Mouse (Mus musculus) ES-CJ7 (cell line): ENCODE data around the gene Scrt2.

Source experiments
- DNase-seq: peaks from one replicate; pipeline ENCODE4 v3.0.0; 2011; ENCODE audit warnings: low read depth, low spot score

The Scrt2 gene

GRCm38 (mm10) chr2:152142571-152142970 is 61.2 kb downstream of the Scrt2 start:
- DNase-seq: no peak

DNA sequence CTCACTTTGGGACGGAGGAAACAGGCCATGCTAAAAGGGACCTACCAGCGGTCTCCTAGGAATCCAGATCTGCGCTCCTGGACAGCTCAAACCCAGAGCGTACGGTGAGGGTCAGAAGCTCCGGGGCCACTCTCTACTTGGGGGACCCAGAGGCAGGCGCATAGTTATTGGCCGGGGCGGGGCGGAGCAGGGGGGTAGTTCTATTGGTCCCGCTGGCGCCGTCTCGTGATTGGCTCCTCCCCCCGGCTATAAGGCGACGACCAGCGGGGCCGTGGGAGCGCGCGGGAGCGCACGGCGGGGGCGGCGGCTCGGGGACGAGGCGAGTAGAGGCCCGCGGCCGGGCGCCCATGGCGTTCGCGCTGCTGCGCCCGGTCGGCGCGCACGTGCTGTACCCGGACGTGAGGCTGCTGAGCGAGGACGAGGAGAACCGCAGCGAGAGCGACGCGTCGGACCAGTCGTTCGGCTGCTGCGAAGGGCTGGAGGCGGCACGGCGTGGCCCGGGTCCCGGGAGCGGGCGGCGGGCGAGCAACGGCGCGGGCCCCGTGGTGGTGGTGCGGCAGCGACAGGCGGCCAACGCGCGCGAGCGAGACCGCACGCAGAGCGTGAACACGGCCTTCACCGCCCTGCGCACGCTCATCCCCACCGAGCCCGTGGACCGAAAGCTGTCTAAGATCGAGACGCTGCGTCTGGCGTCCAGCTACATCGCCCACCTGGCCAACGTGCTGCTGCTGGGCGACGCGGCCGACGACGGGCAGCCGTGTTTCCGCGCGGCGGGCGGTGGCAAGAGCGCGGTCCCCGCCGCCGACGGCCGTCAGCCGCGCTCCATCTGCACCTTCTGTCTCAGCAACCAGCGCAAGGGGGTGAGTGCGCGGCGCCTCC is 62.2 kb downstream of the Scrt2 start, which contains the start of gene Tcf15:
Gene Tcf15 (plus strand): TSS at position 283 of the 879 bp plus-strand sequence.
- DNase-seq: peak; percentile 84

- DNase-seq: no peak
These were observed 62.8 kb downstream of the Scrt2 start for GRCm38 (mm10) chr2:152144158-152144450.

DNA sequence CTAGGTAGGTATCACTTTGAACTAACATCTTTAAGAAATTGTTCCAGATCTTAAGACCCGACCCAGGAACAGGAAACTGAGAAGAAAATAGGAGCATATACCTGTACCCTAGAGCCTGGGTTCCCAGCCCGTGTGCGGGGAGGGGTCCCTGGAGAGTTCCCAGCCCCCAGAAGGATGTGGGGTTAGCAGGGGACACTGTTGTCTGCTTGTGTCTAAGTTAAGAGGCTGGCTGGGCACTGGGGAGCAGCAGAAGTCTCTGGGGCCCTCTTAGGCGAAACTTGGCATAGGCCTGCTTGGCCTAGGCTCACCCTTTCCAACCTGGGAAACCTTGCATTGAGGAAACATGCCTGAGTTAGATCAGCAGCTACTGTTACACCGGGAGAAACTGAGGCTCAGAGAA is 63.2 kb downstream of the Scrt2 start:
- DNase-seq: no peak
